Mouse (Mus musculus) liver, embryonic 16.5 days (tissue): ENCODE measurements around the gene Ust. TPM values are rescaled to one million over a fixed set of nuclear protein-coding genes. Genes with fewer than 3 reads are reported as not detected.

Experiments used
- ATAC-seq: fragments of 200-750 bp; cut with Nextera tagmentation; 2 replicates; pipeline ENCODE4 v1.8.0; 2017; ENCODE audit warnings: low read depth, mild to moderate bottlenecking, moderate number of reproducible peaks, moderate library complexity
- H3K27ac ChIP-seq: fragments of 300-500 bp; sonication (generic); 2 replicates; pipeline ENCODE4 v1.5.1; 2014; ENCODE audit warnings: mild to moderate bottlenecking, low read length
- H3K27me3 ChIP-seq: fragments of 300-500 bp; sonication (generic); 2 replicates; pipeline ENCODE4 v1.6.1; 2014; ENCODE audit warnings: low read depth, low read length, mixed read lengths; ENCODE audit not compliant: control insufficient read depth, insufficient read depth
- H3K36me3 ChIP-seq: fragments of 300-500 bp; sonication (generic); 2 replicates; pipeline ENCODE4 v1.6.1; 2014; ENCODE audit warnings: mild to moderate bottlenecking; ENCODE audit not compliant: control insufficient read depth, insufficient read depth
- H3K4me1 ChIP-seq: fragments of 300-500 bp; sonication (generic); 2 replicates; pipeline ENCODE4 v1.6.1; 2014; ENCODE audit warnings: low read depth, low read length, mixed read lengths; ENCODE audit not compliant: control insufficient read depth
- H3K4me2 ChIP-seq: fragments of 300-500 bp; sonication (generic); 2 replicates; pipeline ENCODE4 v1.6.1; 2014; ENCODE audit warnings: low read depth, low read length, mixed read lengths
- H3K4me3 ChIP-seq: fragments of 300-500 bp; sonication (generic); 2 replicates; pipeline ENCODE4 v1.5.1; 2014; ENCODE audit warnings: low read depth, mild to moderate bottlenecking, low read length
- H3K9ac ChIP-seq: fragments of 300-500 bp; sonication (generic); 2 replicates; pipeline ENCODE4 v1.6.1; 2014; ENCODE audit warnings: low read depth, low read length
- H3K9me3 ChIP-seq: fragments of 300-500 bp; sonication (generic); replicated peaks from 2 replicates; pipeline ENCODE4 v1.6.1; 2016; ENCODE audit warnings: low read length; ENCODE audit not compliant: control insufficient read depth
- WGBS: fragments of 180-500 bp; shearing (Covaris S2); extraction: QIAGEN DNeasy Blood & Tissue Kit; methylation state at CpG from one replicate; pipeline ENCODE4 v1.1.7; 2014; ENCODE audit not compliant: insufficient replicate concordance; 5-methylcytosine and 5-hydroxymethylcytosine counted together
- polyA plus RNA-seq: library from polyadenylated mRNA; unstranded; fragments of >200 nt; fragmentation: Nextera tagmentation; extraction: Ambion mirVana; gene quantifications from 2 replicates; pipeline ENCODE4 v1.2.1, GENCODE M21; 2015

Gene Ust
- polyA plus RNA-seq, 1 experiment from 2014 or later = 0.48 TPM

- H3K36me3 ChIP-seq = no peaks in the 10 kb centered on the region
- no peaks in the 10 kb centered on the region for H3K27me3 ChIP-seq
- no peaks in the 10 kb centered on the region for H3K9me3 ChIP-seq
- H3K4me3 ChIP-seq = no peak overlapping the region
- no peaks in the 10 kb centered on the region for H3K4me1 ChIP-seq
- H3K27ac ChIP-seq = no peak overlapping the region
- no peak overlapping the region for H3K4me2 ChIP-seq
- no peak overlapping the region for H3K9ac ChIP-seq
- WGBS = 56% methylated on average over 4 of the region's 4 CpGs
- no peak for ATAC-seq
Observed at GRCm38 (mm10) chr10:8181596-8182185, 336.9 kb downstream of the Ust start.

DNA sequence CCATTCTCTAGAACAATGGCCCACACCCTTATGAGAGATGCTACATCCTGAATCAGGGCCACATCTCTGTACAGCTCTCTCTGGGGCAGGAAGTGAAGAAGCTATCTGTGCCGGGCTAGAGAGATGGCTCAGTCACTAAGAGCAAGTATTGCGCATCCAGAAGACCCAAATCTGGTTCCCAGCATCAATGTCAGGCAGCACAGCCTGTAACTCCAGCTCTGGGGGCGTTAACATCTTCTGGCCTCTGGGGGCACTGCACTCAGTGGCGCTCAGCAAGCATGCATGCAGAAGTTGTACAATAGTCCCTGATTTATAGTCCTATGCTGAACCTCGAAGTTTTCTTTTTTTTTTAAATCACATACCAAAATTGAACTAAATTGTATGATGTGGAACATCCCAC lies 341.0 kb downstream of the Ust start:
- Histone ChIP-seq H3K4me1 (no peaks in the 10 kb centered on the region), H3K4me3 (no peak overlapping the region), H3K27ac (no peak overlapping the region), H3K4me2 (no peak overlapping the region), H3K9ac (no peak overlapping the region), H3K36me3 (no peaks in the 10 kb centered on the region), H3K9me3 (no peaks in the 10 kb centered on the region), H3K27me3 (no peaks in the 10 kb centered on the region)
- WGBS = 48% methylated on average over 5 of the region's 5 CpGs
- no peak for ATAC-seq

- no peak overlapping the region for H3K9ac ChIP-seq
- no peak overlapping the region for H3K27ac ChIP-seq
- H3K4me2 ChIP-seq = no peak overlapping the region
- no peak for ATAC-seq
- no peaks in the 10 kb centered on the region for H3K9me3 ChIP-seq
- H3K36me3 ChIP-seq = no peaks in the 10 kb centered on the region
- no peaks in the 10 kb centered on the region for H3K4me1 ChIP-seq
- WGBS = 30% methylated on average over 13 of the region's 13 CpGs
- no peak overlapping the region for H3K4me3 ChIP-seq
- H3K27me3 ChIP-seq = no peaks in the 10 kb centered on the region
Observed at GRCm38 (mm10) chr10:8176351-8177053, 342.1 kb downstream of the Ust start.

DNA sequence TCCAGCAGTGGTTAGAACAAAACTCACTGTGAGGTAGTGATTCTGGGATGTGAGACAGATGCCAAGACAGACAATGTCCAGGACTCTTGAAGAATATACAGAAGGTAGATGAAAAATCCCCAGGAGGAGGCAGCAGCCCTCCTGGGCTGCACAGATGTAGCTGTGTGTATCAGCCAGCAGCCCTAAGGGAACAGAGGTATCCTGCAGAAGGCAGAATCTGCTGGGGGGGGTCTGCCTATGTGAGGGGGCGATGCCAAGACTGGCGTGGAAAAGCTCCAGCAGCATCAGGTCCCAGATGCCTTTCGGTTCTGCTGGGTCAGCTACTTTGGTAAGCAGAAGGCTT lies 342.6 kb downstream of the Ust start:
- H3K4me1 ChIP-seq = no peaks in the 10 kb centered on the region
- H3K4me3 ChIP-seq = no peak overlapping the region
- H3K27me3 ChIP-seq = no peaks in the 10 kb centered on the region
- H3K27ac ChIP-seq = no peak overlapping the region
- H3K36me3 ChIP-seq = no peaks in the 10 kb centered on the region
- no peak overlapping the region for H3K4me2 ChIP-seq
- H3K9me3 ChIP-seq = no peaks in the 10 kb centered on the region
- ATAC-seq = no peak
- no peak overlapping the region for H3K9ac ChIP-seq
- 62% methylated on average over 3 of the region's 3 CpGs for WGBS

- no peaks in the 10 kb centered on the region for H3K36me3 ChIP-seq
- H3K4me1 ChIP-seq = no peaks in the 10 kb centered on the region
- H3K27ac ChIP-seq = no peak overlapping the region
- H3K9ac ChIP-seq = no peak overlapping the region
- H3K27me3 ChIP-seq = no peaks in the 10 kb centered on the region
- H3K4me3 ChIP-seq = no peak overlapping the region
- no peaks in the 10 kb centered on the region for H3K9me3 ChIP-seq
- no peak overlapping the region for H3K4me2 ChIP-seq
- WGBS = 57% methylated on average over 2 of the region's 2 CpGs
- no peak for ATAC-seq
Observed at GRCm38 (mm10) chr10:8174697-8175096, 343.9 kb downstream of the Ust start.

DNA sequence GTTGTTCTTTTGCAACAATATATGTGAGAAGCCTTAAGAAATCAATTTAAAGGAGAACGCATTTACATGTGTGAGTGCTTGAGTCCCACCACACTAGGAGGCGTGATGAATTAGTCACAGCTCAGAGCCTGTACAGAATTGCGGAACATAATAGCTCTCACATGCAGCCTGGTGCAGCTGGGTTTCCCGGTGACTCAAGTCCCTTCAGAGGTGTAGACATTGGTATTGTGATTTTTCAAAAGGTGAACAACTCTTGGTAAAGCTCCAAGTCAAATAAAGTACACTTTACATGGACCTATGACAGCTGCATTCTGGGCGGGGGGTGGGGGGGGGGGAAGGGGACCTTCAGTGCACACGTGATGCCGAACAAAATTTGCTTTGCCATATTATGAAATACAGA lies 344.4 kb downstream of the Ust start:
- H3K4me1 ChIP-seq = no peaks in the 10 kb centered on the region
- H3K36me3 ChIP-seq = no peaks in the 10 kb centered on the region
- no peak overlapping the region for H3K9ac ChIP-seq
- 70% methylated on average over 7 of the region's 7 CpGs for WGBS
- H3K4me3 ChIP-seq = no peak overlapping the region
- no peak overlapping the region for H3K4me2 ChIP-seq
- H3K27me3 ChIP-seq = no peaks in the 10 kb centered on the region
- H3K9me3 ChIP-seq = no peaks in the 10 kb centered on the region
- no peak overlapping the region for H3K27ac ChIP-seq
- no peak for ATAC-seq

- no peak for ATAC-seq
- Histone ChIP-seq H3K27me3 (no peaks in the 10 kb centered on the region), H3K36me3 (no peaks in the 10 kb centered on the region), H3K4me2 (no peak overlapping the region), H3K9me3 (no peaks in the 10 kb centered on the region; the same call in 1 of the 2 replicates), H3K4me3 (no peak overlapping the region), H3K9ac (no peak overlapping the region), H3K4me1 (no peaks in the 10 kb centered on the region), H3K27ac (no peak overlapping the region)
- 60% methylated on average over 3 of the region's 3 CpGs for WGBS
Observed at GRCm38 (mm10) chr10:8173032-8173431, 345.6 kb downstream of the Ust start.

DNA sequence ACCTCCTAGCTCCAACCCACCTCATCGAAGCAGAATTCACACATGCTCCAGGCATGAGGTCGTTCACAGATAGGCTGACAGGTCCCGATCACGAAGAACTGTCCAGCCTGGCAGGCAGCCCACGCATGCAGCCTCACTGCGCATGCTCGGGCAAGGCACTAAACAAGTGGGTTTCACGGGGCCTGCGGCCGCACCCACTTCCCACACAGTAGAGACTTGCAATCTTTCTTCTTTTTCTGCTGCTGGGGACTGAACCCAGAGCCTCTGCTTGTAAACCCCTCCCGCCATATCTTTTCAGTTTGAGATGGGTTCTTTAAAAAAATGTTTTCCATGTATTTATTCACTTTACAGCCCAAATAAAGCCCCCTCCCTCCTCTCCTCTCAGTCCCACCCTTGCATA lies 347.1 kb downstream of the Ust start:
- H3K27ac ChIP-seq = no peak overlapping the region
- no peak overlapping the region for H3K4me3 ChIP-seq
- H3K9ac ChIP-seq = no peak overlapping the region
- no peaks in the 10 kb centered on the region for H3K4me1 ChIP-seq
- H3K36me3 ChIP-seq = no peaks in the 10 kb centered on the region
- WGBS = 77% methylated on average over 11 of the region's 11 CpGs
- H3K4me2 ChIP-seq = no peak overlapping the region
- no peaks in the 10 kb centered on the region for H3K27me3 ChIP-seq
- no peaks in the 10 kb centered on the region; the same call in 1 of the 2 replicates for H3K9me3 ChIP-seq
- no peak for ATAC-seq
